Mouse (Mus musculus) liver, embryonic 14.5 days (tissue): Measurements from ENCODE around the gene Igdcc3.

Experiments
- CTCF ChIP-seq: IDR thresholded peaks from 2 replicates; pipeline ENCODE4 v1.5.1; 2016; ENCODE audit warnings: antibody characterized with exemption, low read depth, control low read depth
- EP300 ChIP-seq: IDR thresholded peaks from 2 replicates; pipeline ENCODE4 v1.6.1; 2016; ENCODE audit warnings: antibody characterized with exemption, low read depth

DNA sequence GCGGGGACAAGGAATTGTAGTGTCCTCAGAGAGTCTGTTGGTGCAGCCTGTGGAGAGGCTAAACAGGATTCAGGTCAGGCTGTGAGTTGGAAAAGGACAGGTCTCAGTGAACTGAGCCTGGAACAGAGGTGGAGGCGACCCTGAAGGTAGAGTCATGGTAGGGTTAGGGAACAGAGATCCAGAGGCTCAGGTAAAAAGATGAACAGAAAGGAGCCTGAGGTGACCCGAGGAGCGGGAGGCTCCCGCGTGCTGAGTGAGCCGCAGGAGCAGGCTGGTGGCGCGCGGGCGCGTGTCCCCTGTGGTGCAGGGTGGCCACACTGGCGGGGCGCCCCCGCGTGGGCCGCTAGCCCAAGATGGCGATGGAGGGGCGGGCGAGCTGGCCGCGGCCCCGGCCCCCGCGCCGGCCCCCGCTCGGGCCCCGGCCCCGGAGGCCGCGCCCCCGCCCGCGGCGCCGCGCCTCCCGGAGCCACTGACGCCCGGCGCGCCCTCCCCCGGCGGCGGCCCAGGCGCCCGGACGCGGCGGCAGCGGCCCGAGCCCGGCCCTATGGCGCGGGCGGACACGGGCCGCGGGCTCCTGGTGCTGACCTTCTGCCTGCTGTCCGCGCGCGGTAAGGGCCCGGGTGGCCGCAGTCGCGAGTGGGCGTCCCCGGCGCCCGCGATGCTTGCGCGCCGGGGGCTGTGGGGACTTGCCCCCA is 39.9 kb upstream of the Igdcc3 start, which contains the start of gene Igdcc4:
- TF ChIP-seq CTCF, result no peak
- TF ChIP-seq EP300, result no peak
